Mouse (Mus musculus) embryonic facial prominence, embryonic 12.5 days (tissue): ENCODE measurements around the gene Sf1. TPM values are rescaled to one million over a fixed set of nuclear protein-coding genes. Genes with fewer than 3 reads are reported as not detected.

Experiments used
- ATAC-seq: fragments of 200-750 bp; cut with Nextera tagmentation; 2 replicates; pipeline ENCODE4 v1.8.0; 2017; ENCODE audit not compliant: insufficient number of reproducible peaks, insufficient read depth, low FRiP score, low TSS enrichment
- H3K27ac ChIP-seq: fragments of 300-500 bp; sonication (generic); 2 replicates; pipeline ENCODE4 v1.5.1; 2016; ENCODE audit warnings: mild to moderate bottlenecking
- H3K27me3 ChIP-seq: fragments of 300-500 bp; sonication (generic); 2 replicates; pipeline ENCODE4 v1.6.1; 2016; ENCODE audit warnings: mild to moderate bottlenecking, moderate library complexity
- H3K36me3 ChIP-seq: fragments of 300-500 bp; sonication (generic); 2 replicates; pipeline ENCODE4 v1.6.1; 2016; ENCODE audit warnings: mild to moderate bottlenecking
- H3K4me1 ChIP-seq: fragments of 300-500 bp; sonication (generic); 2 replicates; pipeline ENCODE4 v1.6.1; 2016
- H3K4me2 ChIP-seq: fragments of 300-500 bp; sonication (generic); replicated peaks from 2 replicates; pipeline ENCODE4 v1.6.1; 2016; ENCODE audit warnings: mild to moderate bottlenecking, moderate library complexity
- H3K4me3 ChIP-seq: fragments of 300-500 bp; sonication (generic); 2 replicates; pipeline ENCODE4 v1.5.1; 2016; ENCODE audit warnings: mild to moderate bottlenecking
- H3K9ac ChIP-seq: fragments of 300-500 bp; sonication (generic); 2 replicates; pipeline ENCODE4 v1.6.1; 2016; ENCODE audit warnings: mild to moderate bottlenecking, moderate library complexity
- H3K9me3 ChIP-seq: fragments of 300-500 bp; sonication (generic); 2 replicates; pipeline ENCODE4 v1.6.1; 2016; ENCODE audit warnings: mild to moderate bottlenecking, moderate library complexity
- WGBS: fragments of 180-500 bp; shearing (Covaris S2); methylation state at CpG from one replicate; pipeline ENCODE4 v1.1.7; 2016; 5-methylcytosine and 5-hydroxymethylcytosine counted together
- polyA plus RNA-seq: library from polyadenylated mRNA; unstranded; fragments of >200 nt; fragmentation: Nextera tagmentation; extraction: Ambion mirVana; gene quantifications from 2 replicates; pipeline ENCODE4 v1.2.1, GENCODE M21; 2016

Sf1 gene
- 158 and 159 TPM in 2 replicates for polyA plus RNA-seq

DNA sequence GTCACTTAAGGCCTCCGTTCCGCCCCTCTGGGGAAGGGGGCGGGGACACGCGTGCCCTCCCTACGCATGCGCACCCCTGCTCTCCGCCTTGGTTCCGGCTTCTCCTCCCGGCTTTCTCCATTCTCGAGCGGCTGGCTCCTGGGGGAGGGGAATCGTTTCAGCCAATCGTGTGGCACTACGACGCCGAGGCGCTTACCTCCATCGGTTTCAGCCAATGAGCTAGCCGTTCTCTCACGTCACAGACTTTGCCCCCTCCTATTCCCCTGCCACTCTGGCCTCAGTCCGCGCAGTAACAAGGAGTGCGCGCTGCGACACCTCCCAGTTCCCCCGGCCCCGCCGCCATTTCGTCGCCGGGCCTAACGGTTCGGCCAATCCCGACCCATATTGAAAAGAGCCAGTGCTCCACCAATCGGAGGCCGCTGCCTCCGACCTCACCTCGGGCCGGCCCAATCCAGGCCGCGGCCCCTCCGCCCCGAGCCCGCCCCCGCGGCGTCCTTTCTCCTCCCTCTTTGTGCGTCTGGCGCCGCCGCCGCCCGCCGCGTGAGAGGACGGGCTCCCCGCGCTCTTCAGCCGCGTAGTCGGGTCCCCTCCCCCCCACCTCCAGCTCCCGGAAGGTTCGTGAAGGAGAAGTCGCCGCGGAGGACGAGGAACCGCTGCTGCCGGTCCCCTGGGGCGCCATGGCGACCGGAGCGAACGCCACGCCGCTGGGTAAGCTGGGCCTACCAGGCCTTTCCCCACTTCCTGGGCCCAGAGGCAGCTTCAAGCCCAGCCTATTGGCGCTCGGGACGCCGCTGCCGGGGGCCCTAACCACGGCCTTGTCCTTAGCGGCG, at the start of gene Sf1:
Gene Sf1 (plus strand): TSS at position 280 of the 830 bp plus-strand sequence.
- Histone ChIP-seq H3K27ac (peak within 1 kb of the TSS; percentile 99), H3K9ac (peak within 1 kb of the TSS; percentile 99), H3K36me3 (peaks cover 32% of the 10 kb centered on the region), H3K4me3 (peak within 1 kb of the TSS; percentile 92), H3K4me1 (peaks cover 18% of the 10 kb centered on the region), H3K4me2 (peak within 1 kb of the TSS; percentile 74), H3K9me3 (no peaks in the 10 kb centered on the region), H3K27me3 (no peaks in the 10 kb centered on the region)
- under 1% methylated on average over 72 of the region's 85 CpGs for WGBS
- peak; percentile 98 for ATAC-seq

DNA sequence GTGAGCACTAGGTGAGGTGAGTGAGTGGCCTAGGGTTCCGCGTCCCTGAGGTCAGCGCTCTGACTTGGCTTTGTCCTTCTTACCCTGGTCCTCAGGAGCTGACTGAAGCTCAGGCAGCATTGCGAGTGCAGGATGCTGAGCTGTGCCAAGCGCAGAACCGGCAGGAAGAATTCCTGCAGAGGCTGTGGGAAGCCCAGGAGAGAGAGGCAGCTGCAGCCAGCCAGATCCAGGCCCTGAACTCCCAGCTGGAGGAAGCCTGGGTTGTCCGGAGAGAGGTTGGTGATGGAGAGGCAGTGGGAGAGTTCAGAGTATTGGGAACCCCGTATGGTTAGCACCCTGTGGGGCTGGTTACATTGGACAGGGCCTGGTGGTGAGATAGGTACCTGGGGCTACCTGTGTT, 49.7 kb upstream of the Sf1 start:
- Histone ChIP-seq H3K27ac (no peak overlapping the region), H3K9me3 (no peaks in the 10 kb centered on the region), H3K4me3 (no peak overlapping the region), H3K9ac (peak overlapping the region; percentile 4; the same call in 1 of the 2 replicates), H3K4me2 (no peak overlapping the region), H3K4me1 (no peaks in the 10 kb centered on the region), H3K27me3 (no peaks in the 10 kb centered on the region), H3K36me3 (peaks cover 77% of the 10 kb centered on the region)
- WGBS, result 90% methylated on average over 8 of the region's 8 CpGs
- no peak for ATAC-seq

DNA sequence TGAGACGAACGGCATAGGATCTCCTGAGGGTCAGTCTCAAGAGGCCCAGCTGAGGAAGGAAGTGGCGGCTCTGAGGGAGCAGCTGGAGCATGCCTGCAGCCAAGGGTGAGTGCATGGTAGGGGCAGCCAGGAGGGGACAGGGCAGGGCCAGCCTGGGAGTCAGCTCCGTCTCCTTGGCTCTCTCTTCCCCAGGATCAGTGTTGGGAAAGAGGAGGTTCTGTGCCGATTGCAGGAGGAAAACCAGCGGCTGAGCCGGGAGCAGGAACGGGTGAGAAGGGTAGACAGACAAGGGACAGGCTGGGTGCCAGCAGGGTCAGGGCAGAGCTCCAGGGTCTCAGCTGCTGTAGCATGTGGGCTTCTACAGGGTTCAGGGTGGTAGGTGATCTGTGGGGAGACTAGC, 49.0 kb upstream of the Sf1 start:
- 81% methylated on average over 8 of the region's 8 CpGs for WGBS
- Histone ChIP-seq H3K4me3 (no peak overlapping the region), H3K4me2 (no peak overlapping the region), H3K27me3 (no peaks in the 10 kb centered on the region), H3K9me3 (no peaks in the 10 kb centered on the region), H3K36me3 (peaks cover 83% of the 10 kb centered on the region), H3K27ac (no peak overlapping the region), H3K9ac (no peak overlapping the region), H3K4me1 (no peaks in the 10 kb centered on the region)
- ATAC-seq, result no peak

DNA sequence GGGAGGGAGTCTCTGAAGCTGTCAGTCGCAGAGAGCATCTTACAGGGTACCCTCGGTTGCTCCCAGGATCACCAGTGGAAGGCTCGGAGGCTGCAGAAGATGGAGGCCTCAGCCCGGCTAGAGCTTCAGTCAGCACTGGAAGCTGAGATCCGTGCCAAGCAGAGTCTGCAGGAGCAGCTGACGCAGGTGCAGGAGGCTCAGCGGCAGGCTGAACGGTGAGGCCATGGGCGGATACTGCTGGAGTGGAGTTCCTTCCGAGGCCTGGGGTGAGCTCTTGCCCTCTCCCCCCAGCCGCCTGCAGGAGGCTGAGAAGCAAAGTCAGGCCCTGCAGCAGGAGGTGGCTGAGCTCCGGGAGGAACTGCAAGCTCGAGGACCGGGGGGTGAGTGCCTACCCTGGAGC, 47.9 kb upstream of the Sf1 start:
- ATAC-seq, result no peak
- H3K4me2 ChIP-seq, result no peak overlapping the region
- no peaks in the 10 kb centered on the region for H3K9me3 ChIP-seq
- 74% methylated on average over 14 of the region's 14 CpGs for WGBS
- H3K27me3 ChIP-seq, result no peaks in the 10 kb centered on the region
- no peaks in the 10 kb centered on the region for H3K4me1 ChIP-seq
- H3K4me3 ChIP-seq, result no peak overlapping the region
- H3K27ac ChIP-seq, result no peak overlapping the region
- H3K9ac ChIP-seq, result no peak overlapping the region
- peaks cover 87% of the 10 kb centered on the region for H3K36me3 ChIP-seq

DNA sequence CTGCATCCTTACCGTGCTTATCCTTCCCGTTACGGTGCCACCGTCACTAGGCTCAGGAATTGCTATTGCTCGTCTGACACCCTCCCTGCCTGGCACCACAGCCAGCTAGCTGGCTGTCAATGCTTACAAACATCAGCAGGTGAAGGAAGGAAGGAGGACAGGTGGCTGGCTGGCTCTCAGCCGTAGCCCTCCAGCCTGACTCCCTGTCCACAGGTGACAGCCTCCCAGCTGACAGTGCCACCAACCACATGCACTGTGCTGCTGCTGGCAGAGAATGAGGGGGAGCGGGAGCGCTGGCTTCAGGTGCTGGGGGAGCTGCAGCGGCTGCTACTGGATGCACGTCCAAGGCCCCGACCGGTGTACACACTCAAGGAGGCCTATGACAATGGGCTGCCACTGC, 45.3 kb upstream of the Sf1 start:
- ATAC-seq, result no peak
- H3K9ac ChIP-seq, result no peak overlapping the region
- no peaks in the 10 kb centered on the region for H3K4me1 ChIP-seq
- no peaks in the 10 kb centered on the region for H3K9me3 ChIP-seq
- no peak overlapping the region for H3K27ac ChIP-seq
- no peak overlapping the region for H3K4me3 ChIP-seq
- H3K27me3 ChIP-seq, result no peaks in the 10 kb centered on the region
- no peak overlapping the region for H3K4me2 ChIP-seq
- peaks cover 83% of the 10 kb centered on the region for H3K36me3 ChIP-seq
- WGBS, result 89% methylated on average over 12 of the region's 12 CpGs

DNA sequence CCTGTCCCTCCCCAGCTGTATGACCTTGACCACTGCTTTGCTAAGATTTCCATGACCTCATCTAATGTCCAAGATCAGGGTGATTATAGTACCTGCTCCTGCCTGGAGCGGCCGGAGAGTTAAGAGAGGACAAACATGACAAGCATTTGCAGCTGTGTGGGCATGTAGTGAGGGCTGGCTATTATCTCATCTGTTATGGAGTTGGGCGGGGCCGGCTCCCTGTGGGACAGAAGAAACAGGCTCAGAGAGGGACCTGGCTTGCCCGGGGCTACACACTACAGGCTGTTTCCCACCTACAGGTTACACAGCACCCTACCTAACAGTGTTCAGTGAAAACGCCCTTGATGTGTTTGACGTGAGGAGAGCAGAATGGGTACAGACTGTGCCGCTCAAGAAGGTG, 42.1 kb upstream of the Sf1 start:
- WGBS, result 73% methylated on average over 8 of the region's 8 CpGs
- H3K27me3 ChIP-seq, result no peaks in the 10 kb centered on the region
- ATAC-seq, result no peak
- no peak overlapping the region for H3K9ac ChIP-seq
- H3K9me3 ChIP-seq, result no peaks in the 10 kb centered on the region
- no peak overlapping the region for H3K4me3 ChIP-seq
- H3K27ac ChIP-seq, result no peak overlapping the region
- peaks cover 63% of the 10 kb centered on the region for H3K36me3 ChIP-seq
- no peaks in the 10 kb centered on the region for H3K4me1 ChIP-seq
- H3K4me2 ChIP-seq, result no peak overlapping the region

DNA sequence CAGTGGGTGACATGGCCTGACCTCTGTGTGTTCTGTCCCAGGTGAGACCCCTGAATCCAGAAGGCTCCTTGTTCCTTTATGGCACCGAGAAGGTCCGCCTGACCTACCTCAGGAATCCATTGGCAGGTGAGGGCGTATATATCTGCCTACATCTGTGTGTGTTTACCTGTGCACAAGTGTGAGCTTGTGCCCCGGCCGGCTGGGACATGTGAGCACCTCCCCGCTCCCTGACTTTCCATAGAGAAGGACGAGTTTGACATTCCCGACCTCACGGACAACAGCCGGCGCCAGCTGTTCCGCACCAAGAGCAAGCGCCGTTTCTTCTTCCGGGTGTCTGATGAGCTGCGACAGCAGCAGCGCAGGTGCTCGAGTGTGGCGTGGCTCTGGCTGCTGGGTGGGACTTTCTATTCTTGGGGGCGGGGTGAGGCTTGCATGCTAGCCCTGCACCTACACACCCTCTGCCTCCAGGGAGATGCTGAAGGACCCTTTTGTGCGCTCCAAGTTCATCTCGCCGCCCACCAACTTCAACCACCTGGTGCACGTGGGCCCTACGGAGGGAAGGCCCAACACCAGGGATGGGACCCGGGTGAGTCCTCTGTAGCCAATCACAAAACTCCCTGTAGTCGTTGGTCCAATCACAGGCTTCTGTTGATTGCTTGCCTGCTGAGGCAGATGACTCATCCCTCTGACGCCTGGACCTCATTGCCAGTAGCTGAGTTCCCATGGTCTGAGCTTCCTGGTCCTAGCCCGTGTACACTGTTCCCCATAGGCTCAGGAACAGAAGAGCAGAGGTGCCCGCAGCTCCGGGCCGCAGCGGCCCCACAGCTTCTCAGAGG, 41.5 kb upstream of the Sf1 start:
- no peak overlapping the region for H3K4me3 ChIP-seq
- ATAC-seq, result no peak
- no peak overlapping the region for H3K27ac ChIP-seq
- H3K36me3 ChIP-seq, result peaks cover 58% of the 10 kb centered on the region
- H3K4me2 ChIP-seq, result no peak overlapping the region
- H3K27me3 ChIP-seq, result no peaks in the 10 kb centered on the region
- WGBS, result 83% methylated on average over 33 of the region's 33 CpGs
- no peak overlapping the region for H3K9ac ChIP-seq
- no peaks in the 10 kb centered on the region for H3K9me3 ChIP-seq
- no peaks in the 10 kb centered on the region for H3K4me1 ChIP-seq

DNA sequence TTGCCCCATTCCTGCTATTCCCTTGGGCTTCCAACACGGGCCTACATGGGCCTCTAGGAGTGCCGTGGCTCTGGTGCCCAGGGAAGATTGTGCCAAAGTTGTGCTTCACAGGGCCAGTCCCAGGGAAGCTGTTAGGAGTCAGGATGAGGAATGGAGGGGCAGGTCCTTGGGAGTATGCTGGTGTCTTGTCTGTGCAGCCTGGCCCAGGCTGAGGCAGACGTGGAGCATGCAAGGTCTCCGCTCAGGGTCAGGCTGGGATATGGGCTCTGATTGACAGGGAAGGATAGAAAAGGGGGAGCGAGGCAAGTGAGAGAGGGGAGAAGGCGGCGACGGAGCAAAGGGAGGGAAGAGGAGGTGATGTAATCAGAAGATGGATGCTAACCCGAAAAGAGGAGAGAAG, 38.7 kb upstream of the Sf1 start:
- H3K4me2 ChIP-seq, result no peak overlapping the region
- no peak for ATAC-seq
- no peak overlapping the region for H3K4me3 ChIP-seq
- H3K36me3 ChIP-seq, result peaks cover 32% of the 10 kb centered on the region; the same call in 1 of the 2 replicates
- WGBS, result 73% methylated on average over 9 of the region's 9 CpGs
- H3K4me1 ChIP-seq, result no peaks in the 10 kb centered on the region
- H3K9ac ChIP-seq, result no peak overlapping the region
- no peak overlapping the region for H3K27ac ChIP-seq
- no peaks in the 10 kb centered on the region for H3K27me3 ChIP-seq
- H3K9me3 ChIP-seq, result no peaks in the 10 kb centered on the region

DNA sequence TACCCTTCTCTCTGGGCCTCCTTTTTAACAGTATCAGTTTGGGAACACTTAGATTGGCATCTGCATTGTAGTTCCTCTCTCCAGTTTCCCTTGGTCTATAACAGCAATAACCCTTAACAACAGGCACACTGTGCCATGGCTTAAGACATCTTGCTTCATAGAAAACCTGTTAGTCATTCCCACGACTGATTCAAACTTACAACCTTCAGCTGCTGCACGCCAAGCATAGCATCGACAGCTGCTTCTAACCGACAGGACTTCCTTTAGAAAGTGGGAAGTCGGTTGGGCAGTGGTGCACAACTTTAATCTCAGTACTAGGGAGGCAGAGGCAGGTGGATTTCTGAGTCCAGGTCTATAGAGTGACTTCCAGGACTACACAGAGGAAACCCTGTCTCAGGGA, 32.3 kb upstream of the Sf1 start:
- no peak overlapping the region for H3K4me2 ChIP-seq
- no peaks in the 10 kb centered on the region for H3K9me3 ChIP-seq
- H3K27ac ChIP-seq, result no peak overlapping the region
- H3K36me3 ChIP-seq, result no peaks in the 10 kb centered on the region; the same call in 1 of the 2 replicates
- no peak overlapping the region for H3K4me3 ChIP-seq
- 63% methylated on average over 5 of the region's 5 CpGs for WGBS
- H3K9ac ChIP-seq, result no peak overlapping the region
- H3K27me3 ChIP-seq, result no peaks in the 10 kb centered on the region
- ATAC-seq, result no peak
- H3K4me1 ChIP-seq, result peaks cover 10% of the 10 kb centered on the region

DNA sequence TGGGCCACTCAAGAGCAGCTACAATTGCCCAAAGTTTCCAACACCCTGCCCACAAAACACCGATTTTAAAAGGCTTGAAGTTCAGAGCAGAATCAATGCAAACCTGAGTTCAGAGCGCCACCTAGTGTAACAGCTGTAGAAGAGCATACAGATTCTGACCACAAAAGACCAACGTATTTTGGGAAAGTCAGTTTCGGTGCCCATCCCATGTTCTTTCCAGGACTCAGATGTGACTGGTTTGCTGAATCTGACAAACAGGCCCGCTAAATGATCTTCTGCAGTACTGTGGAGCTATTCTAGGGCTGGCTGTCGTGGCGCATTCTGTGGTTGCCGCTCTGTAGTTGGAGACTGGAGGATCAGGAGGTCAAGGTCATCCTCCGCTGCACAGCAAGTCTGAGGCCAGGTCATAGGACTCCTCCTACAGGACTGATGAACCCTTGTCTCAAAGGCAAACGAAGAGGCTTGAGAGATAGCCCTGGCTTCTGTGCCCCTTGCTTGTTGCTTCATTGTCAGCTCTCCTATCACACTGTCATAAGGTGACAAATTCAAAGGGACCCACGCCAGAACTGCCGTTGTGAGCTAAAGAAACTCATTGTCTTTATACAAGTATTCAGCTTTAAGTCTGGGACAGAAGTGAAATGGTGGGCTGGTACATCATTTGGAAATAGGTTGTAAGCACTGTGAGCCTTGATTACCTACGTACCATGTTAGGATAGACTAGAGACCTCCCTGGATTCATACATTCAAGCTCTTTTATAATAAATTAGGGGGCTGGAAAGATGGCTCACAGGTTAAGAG, 31.6 kb upstream of the Sf1 start:
- Histone ChIP-seq H3K4me1 (peaks cover 18% of the 10 kb centered on the region), H3K9me3 (no peaks in the 10 kb centered on the region), H3K4me3 (peak overlapping the region; percentile 17; the same call in 1 of the 2 replicates), H3K27me3 (no peaks in the 10 kb centered on the region), H3K9ac (peak overlapping the region; percentile 11), H3K27ac (no peak overlapping the region), H3K36me3 (peaks cover 1% of the 10 kb centered on the region), H3K4me2 (peak overlapping the region; percentile 42)
- ATAC-seq, result no peak
- WGBS, result 25% methylated on average over 13 of the region's 13 CpGs
